Mouse (Mus musculus) stomach, postnatal 0 days (tissue): ENCODE results near the gene Bcl9l. TPM values are rescaled to one million over a fixed set of nuclear protein-coding genes. Genes with fewer than 3 reads are reported as not detected.

Experiments
- ATAC-seq: fragments of 200-750 bp; cut with Nextera tagmentation; 2 replicates; pipeline ENCODE4 v1.8.0; 2017; ENCODE audit not compliant: low FRiP score, low TSS enrichment
- DNase-seq: peaks from one replicate; pipeline ENCODE4 v3.0.0-alpha.2; 2016; ENCODE audit warnings: low spot score
- H3K27ac ChIP-seq: fragments of 300-500 bp; sonication (generic); replicated peaks from 2 replicates; pipeline ENCODE4 v1.5.1; 2014; ENCODE audit warnings: mild to moderate bottlenecking, control low read depth
- H3K27me3 ChIP-seq: fragments of 300-500 bp; sonication (generic); 2 replicates; pipeline ENCODE4 v1.6.1; 2014; ENCODE audit warnings: low read length; ENCODE audit not compliant: control insufficient read depth, insufficient read depth
- H3K36me3 ChIP-seq: fragments of 300-500 bp; sonication (generic); 2 replicates; pipeline ENCODE4 v1.6.1; 2014; ENCODE audit warnings: low read length, mixed read lengths; ENCODE audit not compliant: control insufficient read depth, insufficient read depth
- H3K4me1 ChIP-seq: fragments of 300-500 bp; sonication (generic); replicated peaks from 2 replicates; pipeline ENCODE4 v1.6.1; 2014; ENCODE audit warnings: antibody characterized with exemption; ENCODE audit not compliant: control insufficient read depth, insufficient read depth
- H3K4me2 ChIP-seq: fragments of 300-500 bp; sonication (generic); replicated peaks from 2 replicates; pipeline ENCODE4 v1.6.1; 2014; ENCODE audit warnings: low read depth, mild to moderate bottlenecking, control low read depth, moderate library complexity
- H3K4me3 ChIP-seq: fragments of 300-500 bp; sonication (generic); 2 replicates; pipeline ENCODE4 v1.5.1; 2014; ENCODE audit warnings: low read depth, low read length, control low read depth
- H3K9ac ChIP-seq: fragments of 300-500 bp; sonication (generic); 2 replicates; pipeline ENCODE4 v1.6.1; 2014; ENCODE audit warnings: mild to moderate bottlenecking, low read length, control low read depth, mixed read lengths
- H3K9me3 ChIP-seq: fragments of 300-500 bp; sonication (generic); 2 replicates; pipeline ENCODE4 v1.6.1; 2016; ENCODE audit warnings: low read length; ENCODE audit not compliant: control insufficient read depth
- CTCF ChIP-seq: IDR thresholded peaks from 2 replicates; pipeline ENCODE4 v1.5.1; 2016; ENCODE audit warnings: antibody characterized with exemption, low read depth, mild to moderate bottlenecking, moderate library complexity
- EP300 ChIP-seq: optimal IDR thresholded peaks from 2 replicates; pipeline ENCODE3; 2016; ENCODE audit warnings: antibody characterized with exemption
- WGBS: fragments of 180-500 bp; shearing (Covaris S2); extraction: QIAGEN DNeasy Blood & Tissue Kit; methylation state at CpG from one replicate; pipeline ENCODE4 v1.1.7; 2014; 5-methylcytosine and 5-hydroxymethylcytosine counted together
- polyA plus RNA-seq: library from polyadenylated mRNA; unstranded; fragments of >200 nt; fragmentation: Nextera tagmentation; extraction: Ambion mirVana; gene quantifications from 2 replicates; pipeline ENCODE4 v1.2.1, GENCODE M21; 2015

Bcl9l gene
- polyA plus RNA-seq, 1 experiment from 2014 or later: 5.2 TPM

GRCm38 (mm10) chr9:44498421-44499355 is 16.1 kb downstream of the Bcl9l start:
- Histone ChIP-seq H3K9me3 (no peaks in the 10 kb centered on the region), H3K4me2 (peak overlapping the region; percentile 69), H3K27ac (peak overlapping the region; percentile 95), H3K4me3 (peak overlapping the region; percentile 40), H3K9ac (peak overlapping the region; percentile 62), H3K36me3 (peaks cover 3% of the 10 kb centered on the region), H3K4me1 (peaks cover 41% of the 10 kb centered on the region), H3K27me3 (no peaks in the 10 kb centered on the region)
- 2% methylated on average over 55 of the region's 59 CpGs for WGBS
- peak; percentile 75 for TF ChIP-seq CTCF
- TF ChIP-seq EP300: no peak
- DNase-seq (peak; percentile 88), ATAC-seq (peak; percentile 67)

GRCm38 (mm10) chr9:44499356-44500162 is 16.9 kb downstream of the Bcl9l start:
- WGBS: 13% methylated on average over 18 of the region's 20 CpGs
- Histone ChIP-seq H3K4me2 (peak overlapping the region; percentile 69), H3K27ac (peak overlapping the region; percentile 95), H3K27me3 (no peaks in the 10 kb centered on the region), H3K4me1 (peaks cover 33% of the 10 kb centered on the region), H3K9ac (peak overlapping the region; percentile 62), H3K36me3 (peaks cover 3% of the 10 kb centered on the region), H3K9me3 (no peaks in the 10 kb centered on the region), H3K4me3 (peak overlapping the region; percentile 40)
- DNase-seq (peak; percentile 59), ATAC-seq (0 out of 2 replicates have a peak, but pooled peaks have one; percentile 1)
- TF ChIP-seq CTCF (no peak), EP300 (peak; percentile 35)

GRCm38 (mm10) chr9:44500163-44500533 is 17.5 kb downstream of the Bcl9l start:
- Histone ChIP-seq H3K27me3 (no peaks in the 10 kb centered on the region), H3K9me3 (no peaks in the 10 kb centered on the region), H3K4me1 (peaks cover 29% of the 10 kb centered on the region), H3K4me3 (peak overlapping the region; percentile 40), H3K36me3 (peaks cover 6% of the 10 kb centered on the region), H3K4me2 (peak overlapping the region; percentile 69), H3K9ac (peak overlapping the region; percentile 62), H3K27ac (peak overlapping the region; percentile 95)
- WGBS: 29% methylated on average over 5 of the region's 5 CpGs
- ATAC-seq: no peak
- TF ChIP-seq EP300 (no peak), CTCF (no peak)
- DNase-seq: no peak

- DNase-seq: peak; percentile 15
- peaks cover 10% of the 10 kb centered on the region for H3K36me3 ChIP-seq
- peak overlapping the region; percentile 95; the same call in 1 of the 2 replicates for H3K27ac ChIP-seq
- H3K9ac ChIP-seq: peak overlapping the region; percentile 18; the same call in 1 of the 2 replicates
- TF ChIP-seq CTCF (no peak), EP300 (no peak)
- H3K9me3 ChIP-seq: no peaks in the 10 kb centered on the region
- H3K4me2 ChIP-seq: 0 out of 2 replicates have a peak overlapping the region, but pooled peaks have one; percentile 69
- 46% methylated on average over 8 of the region's 8 CpGs for WGBS
- H3K4me3 ChIP-seq: peak overlapping the region; percentile 40; the same call in 1 of the 2 replicates
- no peak for ATAC-seq
- H3K4me1 ChIP-seq: peaks cover 25% of the 10 kb centered on the region
- no peaks in the 10 kb centered on the region for H3K27me3 ChIP-seq
Measured at GRCm38 (mm10) chr9:44500638-44501175, 18.1 kb downstream of the Bcl9l start.

GRCm38 (mm10) chr9:44501206-44501879 is 18.7 kb downstream of the Bcl9l start:
- Histone ChIP-seq H3K9ac (no peak overlapping the region), H3K36me3 (peaks cover 17% of the 10 kb centered on the region), H3K9me3 (no peaks in the 10 kb centered on the region), H3K4me3 (no peak overlapping the region), H3K27ac (no peak overlapping the region; the same call in 1 of the 2 replicates), H3K4me2 (peak overlapping the region; percentile 25; the same call in 1 of the 2 replicates), H3K4me1 (peaks cover 25% of the 10 kb centered on the region), H3K27me3 (no peaks in the 10 kb centered on the region)
- WGBS: 37% methylated on average over 10 of the region's 10 CpGs
- DNase-seq (no peak), ATAC-seq (no peak)
- TF ChIP-seq CTCF (no peak), EP300 (no peak)
